Mouse (Mus musculus): ENCODE measurements at regions not wholly inside any gene's neighbourhood (a gene's known extent, or its start where the extent isn't known, plus 50 kb on each side); places are given as distances from the start of the nearest gene placed in this dataset.

DNA sequence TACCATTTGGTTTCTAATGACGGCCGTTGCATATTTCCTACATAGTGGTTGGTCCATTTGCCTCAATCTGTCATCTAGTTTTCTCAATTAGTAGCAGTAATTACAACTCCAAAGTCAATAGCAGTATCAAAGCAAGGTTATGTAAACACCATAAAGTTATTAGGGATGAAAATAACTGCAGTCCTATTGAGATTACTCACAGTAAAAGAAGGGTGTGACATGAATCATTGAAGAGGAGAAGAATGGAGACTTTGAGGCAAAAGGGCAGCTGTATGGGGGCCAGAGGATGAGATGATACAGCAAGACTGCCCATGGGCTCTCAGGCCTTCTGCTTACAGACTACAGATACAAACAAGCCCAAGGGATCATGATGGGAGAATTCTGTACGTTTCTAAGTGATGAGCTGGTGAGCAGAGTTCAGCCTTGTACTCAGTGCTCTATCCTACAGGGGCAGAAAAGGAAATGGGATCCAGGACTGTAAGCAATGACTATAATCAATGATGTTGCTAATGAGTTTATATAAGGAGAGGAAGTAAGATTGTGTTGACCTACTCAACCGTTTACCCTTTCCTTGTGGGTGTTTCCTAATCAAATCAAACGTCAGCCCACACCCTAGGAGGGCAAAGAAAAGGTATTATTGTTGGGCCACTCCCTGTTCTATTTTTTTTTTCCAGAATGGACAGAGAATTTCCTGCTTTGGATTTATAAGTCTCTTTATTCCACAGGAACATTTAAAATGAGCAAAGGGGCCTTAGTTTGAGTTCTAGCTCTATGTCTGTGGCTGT is 213.0 kb downstream of the Gm5447 start:
- TF ChIP-seq GATA1 (IDR thresholded peaks at IDR 0.05; ENCODE audit: borderline replicate concordance, low read length): no peak
- TF ChIP-seq FLI1 (IDR thresholded peaks at IDR 0.05; ENCODE audit: low read length): no peak
